ENCODE assay signal across 18 mouse cellular contexts in the genomic region with DNA sequence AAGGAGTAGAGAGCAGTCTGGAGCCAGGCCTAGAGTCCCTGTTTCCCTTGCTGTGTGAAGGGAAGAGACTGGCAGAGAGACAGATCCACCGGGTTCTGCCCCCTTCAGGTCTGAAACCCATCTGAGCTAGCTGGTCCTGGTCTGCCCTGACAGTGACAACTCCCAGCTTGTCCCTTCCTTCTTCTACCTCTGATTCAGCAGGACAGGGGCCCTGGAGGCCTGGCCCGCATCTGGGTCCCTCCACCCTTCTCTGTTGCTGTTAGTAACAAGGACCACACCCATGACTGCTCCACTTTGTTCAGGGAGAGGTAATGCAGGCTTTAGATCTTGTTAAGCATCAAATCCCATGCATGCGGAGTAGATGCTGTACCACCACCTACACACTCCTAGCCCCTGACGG. TPM values are rescaled to one million over a fixed set of nuclear protein-coding genes. Genes with fewer than 3 reads are reported as not detected.
DNase-seq lines count a peak whose midpoint lies in the region; ATAC-seq and TF ChIP-seq lines count a peak whose summit lies in the region.
"Had no signal": no experiment of that assay in that cellular context is flagged by ENCODE, and none has a peak within 500 bp of the region (broad histone marks: within the 10 kb centered on the region; RNA-seq: fewer than 3 reads in every experiment).

No protein-coding gene starts in this region.

- H3K9ac ChIP-seq in forebrain, postnatal 0 days, result 0 out of 2 replicates have a peak overlapping the region, but pooled peaks have one; percentile 26
- no peak overlapping the region for H3K9ac ChIP-seq in forebrain, embryonic 16.5 days (replicated peaks; ENCODE audit: low read depth, low read length)
- 0 out of 2 replicates have a peak overlapping the region, but pooled peaks have one; percentile 16 for H3K9ac ChIP-seq in hindbrain, embryonic 14.5 days
- H3K9ac ChIP-seq in hindbrain, postnatal 0 days (replicated peaks; ENCODE audit: low read length), result no peak overlapping the region
- H3K9ac ChIP-seq in limb, embryonic 13.5 days, result peak overlapping the region; percentile 4; the same call in 1 of the 2 replicates
- H3K9ac ChIP-seq: forebrain, embryonic 15.5 days had no signal

- peaks cover 32% of the 10 kb centered on the region for H3K36me3 ChIP-seq in forebrain, postnatal 0 days (ENCODE audit: insufficient read depth)
- 0 out of 2 replicates have a peak, but pooled peaks cover 7% of the 10 kb centered on the region for H3K36me3 ChIP-seq in forebrain, embryonic 16.5 days (ENCODE audit: control insufficient read depth, insufficient read depth)
- H3K36me3 ChIP-seq in hindbrain, embryonic 14.5 days (replicated peaks; ENCODE audit: control insufficient read depth, insufficient read depth), result peaks cover 44% of the 10 kb centered on the region
- peaks cover 21% of the 10 kb centered on the region; the same call in 1 of the 2 replicates for H3K36me3 ChIP-seq in hindbrain, postnatal 0 days (ENCODE audit: insufficient read depth, low read length)
- H3K36me3 ChIP-seq in E14TG2a.4 (ENCODE audit: insufficient read depth, low read length), result peaks cover 43% of the 10 kb centered on the region
- H3K36me3 ChIP-seq in limb, embryonic 13.5 days, result peaks cover 42% of the 10 kb centered on the region

- peaks cover 4% of the 10 kb centered on the region for H3K4me1 ChIP-seq in forebrain, postnatal 0 days (ENCODE audit: insufficient read depth)
- H3K4me1 ChIP-seq in forebrain, embryonic 16.5 days (replicated peaks; ENCODE audit: control insufficient read depth, insufficient read depth, low read length), result peaks cover 17% of the 10 kb centered on the region
- peaks cover 7% of the 10 kb centered on the region; the same call in 1 of the 2 replicates for H3K4me1 ChIP-seq in hindbrain, embryonic 14.5 days (replicated peaks; ENCODE audit: control insufficient read depth, insufficient read depth, low read length)
- H3K4me1 ChIP-seq in hindbrain, postnatal 0 days (ENCODE audit: insufficient read depth, low read length), result no peaks in the 10 kb centered on the region; the same call in 1 of the 2 replicates
- peaks cover 82% of the 10 kb centered on the region for H3K4me1 ChIP-seq in E14TG2a.4 (replicated peaks; ENCODE audit: low read depth, low read length)
- peaks cover 18% of the 10 kb centered on the region for H3K4me1 ChIP-seq in limb, embryonic 13.5 days

- no peak for ATAC-seq in forebrain, postnatal 0 days
- ATAC-seq in forebrain, embryonic 16.5 days, result no peak
- ATAC-seq in hindbrain, embryonic 14.5 days (ENCODE audit: low FRiP score), result no peak
- ATAC-seq in hindbrain, postnatal 0 days, result no peak
- no peak for ATAC-seq in limb, embryonic 13.5 days (ENCODE audit: low FRiP score, low read depth)
- ATAC-seq: forebrain, embryonic 15.5 days had no signal

- 70% methylated on average over 4 of the region's 4 CpGs for WGBS in forebrain, postnatal 0 days
- WGBS in forebrain, embryonic 16.5 days, result 74% methylated on average over 4 of the region's 4 CpGs
- 78% methylated on average over 4 of the region's 4 CpGs for WGBS in hindbrain, embryonic 14.5 days
- WGBS in hindbrain, postnatal 0 days, result 77% methylated on average over 4 of the region's 4 CpGs
- WGBS in limb, embryonic 13.5 days, result 69% methylated on average over 4 of the region's 4 CpGs

- DNase-seq in forebrain, postnatal 0 days, result no peak
- DNase-seq in hindbrain, embryonic 14.5 days (ENCODE audit: low spot score), result no peak
- DNase-seq in hindbrain, postnatal 0 days (ENCODE audit: low spot score), result no peak
- no peak for DNase-seq in layer of hippocampus, adult 8-10 months (ENCODE audit: low spot score in 2 of 2)
- DNase-seq in kidney, postnatal 10 days, result no peak
- DNase-seq: cerebellum, adult 11 months; gastrocnemius, postnatal 14 days; heart, postnatal 10 days; kidney, adult 18-20 months; lung, adult 2 months; right cerebral cortex, postnatal 14 days had no signal

- H3K27me3 ChIP-seq in forebrain, postnatal 0 days (ENCODE audit: insufficient read depth, low read length), result no peaks in the 10 kb centered on the region
- H3K27me3 ChIP-seq in forebrain, embryonic 16.5 days (replicated peaks; ENCODE audit: control insufficient read depth, insufficient read depth, low read length), result no peaks in the 10 kb centered on the region
- H3K27me3 ChIP-seq in hindbrain, embryonic 14.5 days (ENCODE audit: control insufficient read depth, insufficient read depth, low read length), result no peaks in the 10 kb centered on the region
- H3K27me3 ChIP-seq in hindbrain, postnatal 0 days (ENCODE audit: insufficient read depth, low read length), result no peaks in the 10 kb centered on the region
- H3K27me3 ChIP-seq in E14TG2a.4 (ENCODE audit: insufficient read depth, low read length), result peaks cover 17% of the 10 kb centered on the region
- no peaks in the 10 kb centered on the region for H3K27me3 ChIP-seq in limb, embryonic 13.5 days
- H3K27me3 ChIP-seq: forebrain, embryonic 15.5 days had no signal

- no peak overlapping the region for H3K4me3 ChIP-seq in forebrain, postnatal 0 days (ENCODE audit: low read depth, low read length)
- no peak overlapping the region for H3K4me3 ChIP-seq in forebrain, embryonic 16.5 days (replicated peaks; ENCODE audit: low read length)
- H3K4me3 ChIP-seq in hindbrain, embryonic 14.5 days (replicated peaks; ENCODE audit: low read length), result no peak overlapping the region
- H3K4me3 ChIP-seq in hindbrain, postnatal 0 days (ENCODE audit: low read length), result no peak overlapping the region
- H3K4me3 ChIP-seq in E14TG2a.4 (replicated peaks; ENCODE audit: low read length), result peak overlapping the region; percentile 27
- no peak overlapping the region for H3K4me3 ChIP-seq in limb, embryonic 13.5 days
- H3K4me3 ChIP-seq: forebrain, embryonic 15.5 days; myocyte had no signal

- H3K9me3 ChIP-seq in forebrain, postnatal 0 days (ENCODE audit: low read length), result no peaks in the 10 kb centered on the region
- H3K9me3 ChIP-seq in forebrain, embryonic 16.5 days (ENCODE audit: control insufficient read depth, low read length), result no peaks in the 10 kb centered on the region
- no peaks in the 10 kb centered on the region for H3K9me3 ChIP-seq in hindbrain, embryonic 14.5 days (ENCODE audit: control insufficient read depth, low read length)
- no peaks in the 10 kb centered on the region for H3K9me3 ChIP-seq in hindbrain, postnatal 0 days (ENCODE audit: low read length)
- no peaks in the 10 kb centered on the region for H3K9me3 ChIP-seq in E14TG2a.4 (ENCODE audit: low read length)
- no peaks in the 10 kb centered on the region for H3K9me3 ChIP-seq in limb, embryonic 13.5 days
- H3K9me3 ChIP-seq: forebrain, embryonic 15.5 days had no signal

- no peak for TF ChIP-seq CTCF in forebrain, postnatal 0 days (IDR thresholded peaks at IDR 0.05; ENCODE audit: low read depth)
- TF ChIP-seq CTCF in hindbrain, postnatal 0 days (IDR thresholded peaks at IDR 0.05; ENCODE audit: low read depth), result no peak
- no peak for TF ChIP-seq CTCF in E14TG2a.4 (conservative IDR thresholded peaks at IDR 0.05; ENCODE audit: low read length)

- no peak overlapping the region for H3K27ac ChIP-seq in forebrain, postnatal 0 days (ENCODE audit: low read depth, low read length)
- no peak overlapping the region for H3K27ac ChIP-seq in forebrain, embryonic 16.5 days (ENCODE audit: low read length)
- no peak overlapping the region for H3K27ac ChIP-seq in hindbrain, embryonic 14.5 days
- H3K27ac ChIP-seq in hindbrain, postnatal 0 days, result no peak overlapping the region
- no peak overlapping the region for H3K27ac ChIP-seq in limb, embryonic 13.5 days
- H3K27ac ChIP-seq: forebrain, embryonic 15.5 days had no signal

- no peak overlapping the region for H3K4me2 ChIP-seq in forebrain, postnatal 0 days (ENCODE audit: low read depth)
- H3K4me2 ChIP-seq in forebrain, embryonic 16.5 days (ENCODE audit: low read length), result no peak overlapping the region
- H3K4me2 ChIP-seq in hindbrain, embryonic 14.5 days (replicated peaks), result no peak overlapping the region
- H3K4me2 ChIP-seq in hindbrain, postnatal 0 days (ENCODE audit: low read depth, low read length), result no peak overlapping the region
- H3K4me2 ChIP-seq in limb, embryonic 13.5 days (replicated peaks), result 0 out of 2 replicates have a peak overlapping the region, but pooled peaks have one; percentile 3
- H3K4me2 ChIP-seq: forebrain, embryonic 15.5 days had no signal

RNA-seq across cellular contexts. Expression of a gene that starts 2.8 kb away (rescaled TPM):
- total RNA-seq in forebrain, postnatal 0 days (2014; rRNA removed), result 72.0 and 77.5 TPM in 2 replicates
- 48.5 and 50.2 TPM in 2 replicates for polyA plus RNA-seq in forebrain, postnatal 0 days (2015; fragmentation: Nextera tagmentation; extraction: Ambion mirVana)
- 26.0 and 35.6 TPM in 2 replicates for polyA plus RNA-seq in forebrain, embryonic 16.5 days (2015; fragmentation: Nextera tagmentation; extraction: Ambion mirVana)
- polyA plus RNA-seq in hindbrain, embryonic 14.5 days (2014; fragmentation: Nextera tagmentation; extraction: Ambion mirVana), result 33.3 and 40.8 TPM in 2 replicates
- 102 and 106 TPM in 2 replicates for total RNA-seq in hindbrain, postnatal 0 days (2014; rRNA removed)
- polyA plus RNA-seq in hindbrain, postnatal 0 days (2015; fragmentation: Nextera tagmentation; extraction: Ambion mirVana), result 44.7 and 47.6 TPM in 2 replicates
- 26.3 and 27.6 TPM in 2 replicates for polyA plus RNA-seq in limb, embryonic 13.5 days (2015; fragmentation: Nextera tagmentation; extraction: Ambion mirVana)
- total RNA-seq in layer of hippocampus, adult 8-10 months (2022), result 10 to 100 TPM; 33.0 to 44.9 (median 39.9) TPM

RNA-seq across cellular contexts. Expression of a gene that starts 8.6 kb away (rescaled TPM):
- 0.38 and 2.9 TPM in 2 replicates for total RNA-seq in forebrain, postnatal 0 days (2014; rRNA removed)
- 0.50 and 0.63 TPM in 2 replicates for polyA plus RNA-seq in forebrain, postnatal 0 days (2015; fragmentation: Nextera tagmentation; extraction: Ambion mirVana)
- 1.1 TPM in 1 of 2 replicates, not detected in the other for polyA plus RNA-seq in forebrain, embryonic 16.5 days (2015; fragmentation: Nextera tagmentation; extraction: Ambion mirVana)
- polyA plus RNA-seq in hindbrain, embryonic 14.5 days (2014; fragmentation: Nextera tagmentation; extraction: Ambion mirVana), result 0.39 TPM in 1 of 2 replicates, not detected in the other
- total RNA-seq in hindbrain, postnatal 0 days (2014; rRNA removed), result 12.2 TPM in 1 of 2 replicates, not detected in the other
- polyA plus RNA-seq in hindbrain, postnatal 0 days (2015; fragmentation: Nextera tagmentation; extraction: Ambion mirVana), result 0.30 TPM in 1 of 2 replicates, not detected in the other
- 190 and 195 TPM in 2 replicates for polyA plus RNA-seq in limb, embryonic 13.5 days (2015; fragmentation: Nextera tagmentation; extraction: Ambion mirVana)
- 1 to 10 TPM in 1 of 4 experiments, not detected in 3; 1.4 TPM for total RNA-seq in layer of hippocampus, adult 8-10 months (2022)
- total RNA-seq: left cerebral cortex, postnatal 10 days; megakaryocyte progenitor cell, adult 5-6 weeks had no signal

RNA-seq across cellular contexts. Expression of a gene that starts 16.3 kb away (rescaled TPM):
- total RNA-seq in forebrain, postnatal 0 days (2014; rRNA removed), result 17.4 and 23.0 TPM in 2 replicates
- polyA plus RNA-seq in forebrain, postnatal 0 days (2015; fragmentation: Nextera tagmentation; extraction: Ambion mirVana), result 13.7 and 17.1 TPM in 2 replicates
- 16.3 and 19.3 TPM in 2 replicates for polyA plus RNA-seq in forebrain, embryonic 16.5 days (2015; fragmentation: Nextera tagmentation; extraction: Ambion mirVana)
- 18.3 and 20.8 TPM in 2 replicates for polyA plus RNA-seq in hindbrain, embryonic 14.5 days (2014; fragmentation: Nextera tagmentation; extraction: Ambion mirVana)
- 18.5 and 39.5 TPM in 2 replicates for total RNA-seq in hindbrain, postnatal 0 days (2014; rRNA removed)
- polyA plus RNA-seq in hindbrain, postnatal 0 days (2015; fragmentation: Nextera tagmentation; extraction: Ambion mirVana), result 19.4 and 20.2 TPM in 2 replicates
- 17.5 and 17.6 TPM in 2 replicates for polyA plus RNA-seq in limb, embryonic 13.5 days (2015; fragmentation: Nextera tagmentation; extraction: Ambion mirVana)
- total RNA-seq in layer of hippocampus, adult 8-10 months (2022), result 10 to 100 TPM; 25.1 to 34.0 (median 27.7) TPM

RNA-seq across cellular contexts. Expression of a gene that starts 16.5 kb away (rescaled TPM):
- total RNA-seq in forebrain, postnatal 0 days (2014; rRNA removed), result 5.5 and 6.7 TPM in 2 replicates
- 2.6 and 5.2 TPM in 2 replicates for polyA plus RNA-seq in forebrain, postnatal 0 days (2015; fragmentation: Nextera tagmentation; extraction: Ambion mirVana)
- polyA plus RNA-seq in forebrain, embryonic 16.5 days (2015; fragmentation: Nextera tagmentation; extraction: Ambion mirVana), result 14.8 and 15.4 TPM in 2 replicates
- 16.4 and 17.0 TPM in 2 replicates for polyA plus RNA-seq in hindbrain, embryonic 14.5 days (2014; fragmentation: Nextera tagmentation; extraction: Ambion mirVana)
- total RNA-seq in hindbrain, postnatal 0 days (2014; rRNA removed), result 6.4 and 8.3 TPM in 2 replicates
- polyA plus RNA-seq in hindbrain, postnatal 0 days (2015; fragmentation: Nextera tagmentation; extraction: Ambion mirVana), result 5.2 and 5.5 TPM in 2 replicates
- polyA plus RNA-seq in limb, embryonic 13.5 days (2015; fragmentation: Nextera tagmentation; extraction: Ambion mirVana), result 6.8 and 7.2 TPM in 2 replicates
- 10 to 100 TPM in 1 of 4 experiments, 1 to 10 TPM in 3; 8.3 to 10.2 (median 9.5) TPM for total RNA-seq in layer of hippocampus, adult 8-10 months (2022)

RNA-seq across cellular contexts. Expression of a gene that starts 18.7 kb away (rescaled TPM):
- total RNA-seq in forebrain, postnatal 0 days (2014; rRNA removed), result 24.9 and 29.2 TPM in 2 replicates
- polyA plus RNA-seq in forebrain, postnatal 0 days (2015; fragmentation: Nextera tagmentation; extraction: Ambion mirVana), result 30.9 and 38.4 TPM in 2 replicates
- 148 and 173 TPM in 2 replicates for polyA plus RNA-seq in forebrain, embryonic 16.5 days (2015; fragmentation: Nextera tagmentation; extraction: Ambion mirVana)
- 59.4 and 67.9 TPM in 2 replicates for polyA plus RNA-seq in hindbrain, embryonic 14.5 days (2014; fragmentation: Nextera tagmentation; extraction: Ambion mirVana)
- total RNA-seq in hindbrain, postnatal 0 days (2014; rRNA removed), result 61.5 and 70.6 TPM in 2 replicates
- 61.2 and 69.4 TPM in 2 replicates for polyA plus RNA-seq in hindbrain, postnatal 0 days (2015; fragmentation: Nextera tagmentation; extraction: Ambion mirVana)
- polyA plus RNA-seq in limb, embryonic 13.5 days (2015; fragmentation: Nextera tagmentation; extraction: Ambion mirVana), result 432 and 450 TPM in 2 replicates
- under 1 TPM in 3 of 4 experiments, not detected in 1; 0.33 to 0.81 (median 0.48) TPM for total RNA-seq in layer of hippocampus, adult 8-10 months (2022)

Comparison
In these comparisons a context has a peak if more than half of its experiments do, and no peak if none do; other contexts are left out.
1. H3K9ac ChIP-seq: peak in forebrain, postnatal 0 days (single experiment), hindbrain, embryonic 14.5 days (single experiment) and limb, embryonic 13.5 days (single experiment); none in forebrain, embryonic 16.5 days (single experiment) and hindbrain, postnatal 0 days (single experiment).
2. RNA of a gene that starts 8.6 kb away (polyA plus RNA-seq): 190 to 195 TPM in limb, embryonic 13.5 days; 0.50 to 0.63 TPM in forebrain, postnatal 0 days, 0.39 TPM in hindbrain, embryonic 14.5 days, 0.30 TPM in hindbrain, postnatal 0 days and 1.1 TPM in forebrain, embryonic 16.5 days; every median in the first group is over 10 times any median in the second.